Mouse (Mus musculus) cortical plate, adult 2 months (tissue): Measurements from ENCODE around the gene Gpat3.

ENCODE experiments used
- CTCF ChIP-seq: fragments of 200-500 bp; IDR thresholded peaks from 2 replicates; pipeline ENCODE4 v1.5.1; 2011; ENCODE audit warnings: mild to moderate bottlenecking, control low read depth, low read length; ENCODE audit not compliant: insufficient read depth; ENCODE audit errors: extremely low read depth
- POLR2A ChIP-seq: fragments of 200-500 bp; IDR thresholded peaks from 2 replicates; pipeline ENCODE4 v1.6.1; 2011; ENCODE audit warnings: mild to moderate bottlenecking, low read length, control low read depth; ENCODE audit not compliant: insufficient read depth; ENCODE audit errors: extremely low read depth

DNA sequence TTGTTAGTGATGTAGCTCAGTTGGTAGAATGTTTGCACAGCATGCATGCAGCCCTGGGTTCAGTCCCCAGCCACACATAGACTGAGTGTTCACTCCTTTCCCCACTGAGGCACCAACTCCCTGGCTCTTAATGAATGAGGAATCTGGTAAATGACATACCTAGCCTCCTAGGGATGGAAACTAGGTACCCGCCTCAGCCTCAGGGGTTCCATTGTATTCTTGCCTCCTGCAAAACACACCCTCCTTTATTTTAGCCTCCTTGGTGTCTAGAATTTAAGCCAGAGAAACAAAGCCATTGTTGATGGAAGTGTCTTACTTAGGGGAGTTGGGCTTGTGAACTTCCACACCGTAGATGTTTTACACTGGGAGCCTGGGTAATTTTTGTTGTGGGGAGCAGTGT lies 17.6 kb downstream of the Gpat3 start:
- TF ChIP-seq CTCF = no peak
- no peak for TF ChIP-seq POLR2A
